Mouse (Mus musculus) heart, embryonic 14.5 days (tissue): ENCODE results near the gene Trim46. TPM values are rescaled to one million over a fixed set of nuclear protein-coding genes. Genes with fewer than 3 reads are reported as not detected.
A peak's percentile ranks its signal among the peaks of the same experiment; 100 is the strongest.

Source experiments
- ATAC-seq: fragments of 200-750 bp; cut with Nextera tagmentation; 2 replicates; pipeline ENCODE4 v1.8.0; 2017; ENCODE audit warnings: low read depth, moderate TSS enrichment; ENCODE audit not compliant: insufficient number of reproducible peaks, insufficient read depth, low FRiP score
- H3K27ac ChIP-seq, 2 experiments: fragments of 200-500 bp in 1 of 2; fragments of 300-500 bp in 1 of 2; sonication (generic) in 1 of 2; replicated peaks in 1 of 2; 2 replicates each; pipeline ENCODE4 v1.5.1; 2012 to 2014; ENCODE audit warnings: low read depth in 2 of 2, low read length in 2 of 2, control low read depth in 1 of 2, mild to moderate bottlenecking in 1 of 2, mixed read lengths in 1 of 2; ENCODE audit not compliant: control insufficient read depth in 1 of 2, insufficient read depth in 1 of 2
- H3K27me3 ChIP-seq: fragments of 300-500 bp; sonication (generic); 2 replicates; pipeline ENCODE4 v1.6.1; 2014; ENCODE audit warnings: mild to moderate bottlenecking, low read length, control low read depth; ENCODE audit not compliant: control insufficient read depth, insufficient read depth
- H3K36me3 ChIP-seq: fragments of 300-500 bp; sonication (generic); 2 replicates; pipeline ENCODE4 v1.6.1; 2014; ENCODE audit warnings: mild to moderate bottlenecking, control low read depth, low read length, mixed read lengths; ENCODE audit not compliant: control insufficient read depth, insufficient read depth
- H3K4me1 ChIP-seq, 2 experiments: fragments of 200-500 bp in 1 of 2; fragments of 300-500 bp in 1 of 2; sonication (generic) in 1 of 2; 2 replicates each; pipeline ENCODE4 v1.6.1; 2012 to 2014; ENCODE audit warnings: low read length in 2 of 2, control low read depth in 1 of 2, mixed read lengths in 1 of 2; ENCODE audit not compliant: control insufficient read depth in 2 of 2, insufficient read depth in 2 of 2
- H3K4me2 ChIP-seq: fragments of 300-500 bp; sonication (generic); 2 replicates; pipeline ENCODE4 v1.6.1; 2014; ENCODE audit warnings: mild to moderate bottlenecking, low read length
- H3K4me3 ChIP-seq, 2 experiments: fragments of 200-500 bp in 1 of 2; fragments of 300-500 bp in 1 of 2; sonication (generic) in 1 of 2; 2 replicates each; pipeline ENCODE4 v1.5.1; 2012 to 2014; ENCODE audit warnings: low read length in 2 of 2, mild to moderate bottlenecking in 2 of 2, control low read depth in 1 of 2, low read depth in 1 of 2, moderate library complexity in 1 of 2; ENCODE audit not compliant: control insufficient read depth in 1 of 2, insufficient read depth in 1 of 2
- H3K9ac ChIP-seq: fragments of 300-500 bp; sonication (generic); 2 replicates; pipeline ENCODE4 v1.6.1; 2014; ENCODE audit warnings: mild to moderate bottlenecking, low read length
- H3K9me3 ChIP-seq: fragments of 300-500 bp; sonication (generic); 2 replicates; pipeline ENCODE4 v1.6.1; 2016; ENCODE audit warnings: low read length, control low read depth; ENCODE audit not compliant: control insufficient read depth
- WGBS: fragments of 180-500 bp; shearing (Covaris S2); extraction: QIAGEN DNeasy Blood & Tissue Kit; methylation state at CpG from one replicate; pipeline ENCODE4 v1.1.7; 2014; 5-methylcytosine and 5-hydroxymethylcytosine counted together
- polyA plus RNA-seq: library from polyadenylated mRNA; unstranded; fragments of >200 nt; fragmentation: Nextera tagmentation; extraction: Ambion mirVana; gene quantifications from 2 replicates; pipeline ENCODE4 v1.2.1, GENCODE M21; 2014

Gene Trim46
- polyA plus RNA-seq, 1 experiment from 2014 or later = 0.95 TPM

DNA sequence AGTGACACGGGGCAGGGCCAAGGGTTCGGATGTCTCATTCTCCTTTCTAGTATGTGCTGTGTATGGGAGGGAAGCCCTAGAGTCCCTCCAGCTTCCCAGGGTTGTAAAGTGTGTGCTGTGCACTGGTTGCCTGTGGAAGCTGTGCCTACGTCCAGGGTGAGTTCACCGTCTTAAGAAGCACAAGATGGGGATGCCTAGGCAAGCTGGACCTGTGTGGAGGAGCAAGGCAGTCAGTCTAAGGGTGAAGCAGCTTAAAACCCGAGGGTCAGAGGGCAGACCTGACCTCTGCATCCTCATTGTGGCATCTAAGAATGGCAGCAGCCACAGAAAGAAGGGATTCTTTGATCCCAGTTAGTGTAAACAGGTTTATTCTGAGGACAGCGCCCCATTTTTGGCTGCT is 37.4 kb downstream of the Trim46 start:
- no peaks in the 10 kb centered on the region for H3K27me3 ChIP-seq
- H3K36me3 ChIP-seq = peaks cover 73% of the 10 kb centered on the region
- H3K4me1 ChIP-seq = peaks cover 0 to 8% of the 10 kb centered on the region in 2 experiments; a peak in 2 of 4 replicates
- H3K9me3 ChIP-seq = no peaks in the 10 kb centered on the region
- no peak overlapping the region for H3K4me3 ChIP-seq
- 86% methylated on average over 6 of the region's 6 CpGs for whole genome bisulfite sequencing
- no peak overlapping the region for H3K4me2 ChIP-seq
- no peak for ATAC-seq
- H3K9ac ChIP-seq = no peak overlapping the region
- no peak overlapping the region for H3K27ac ChIP-seq

DNA sequence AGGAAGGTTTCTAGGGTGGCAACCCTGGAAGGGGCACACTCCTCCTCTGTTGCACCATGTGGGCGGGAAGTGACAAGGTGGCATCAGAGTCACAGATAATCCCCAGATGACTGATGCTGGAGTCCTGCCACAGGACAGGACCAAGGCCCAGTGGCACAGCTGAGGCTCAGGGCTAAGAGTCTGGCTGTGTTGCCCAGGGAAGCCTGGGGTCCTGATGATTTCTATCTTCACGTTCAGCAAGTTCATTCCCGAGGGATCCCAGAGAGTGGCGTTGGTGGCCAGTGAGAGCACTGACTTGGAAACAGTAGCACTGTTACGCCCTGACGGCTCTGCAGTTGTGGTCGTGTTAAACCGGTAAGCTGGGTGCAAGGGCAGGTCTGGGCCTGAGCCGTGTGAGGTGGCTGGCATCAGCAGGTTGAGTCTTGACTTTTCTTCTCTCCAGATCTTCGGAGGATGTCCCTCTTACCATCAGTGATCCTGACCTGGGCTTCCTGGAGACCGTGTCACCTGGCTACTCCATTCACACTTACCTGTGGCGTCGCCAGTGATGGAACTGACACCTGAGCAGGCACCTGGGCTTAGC is 37.9 kb downstream of the Trim46 start:
- no peak overlapping the region for H3K4me2 ChIP-seq
- H3K27me3 ChIP-seq = no peaks in the 10 kb centered on the region
- H3K27ac ChIP-seq = no peak overlapping the region
- H3K4me1 ChIP-seq = peaks cover 3 to 11% of the 10 kb centered on the region in 2 experiments; a peak in 3 of 4 replicates
- H3K36me3 ChIP-seq = peaks cover 73% of the 10 kb centered on the region
- no peak overlapping the region for H3K4me3 ChIP-seq
- no peak overlapping the region for H3K9ac ChIP-seq
- WGBS = 88% methylated on average over 13 of the region's 13 CpGs
- ATAC-seq = no peak
- no peaks in the 10 kb centered on the region for H3K9me3 ChIP-seq

DNA sequence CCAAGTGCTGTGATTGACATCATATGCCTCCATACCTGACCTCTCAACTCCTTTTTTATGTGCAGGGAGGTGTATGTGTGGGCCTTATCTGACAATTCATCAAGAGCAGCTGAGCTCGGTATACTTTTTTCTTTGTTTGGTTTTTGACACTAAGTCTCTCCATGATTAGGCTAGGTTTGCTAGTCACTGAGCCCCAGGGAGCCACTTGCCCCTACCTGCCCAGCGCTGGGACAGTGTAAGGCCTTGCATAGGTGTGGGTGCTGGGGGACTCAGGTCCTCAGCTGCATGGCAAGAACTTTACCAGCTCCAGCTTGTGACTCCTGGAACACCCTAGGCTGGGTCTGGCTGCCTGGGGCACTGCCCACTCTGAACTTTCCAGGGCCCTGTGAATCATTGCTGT is 39.4 kb downstream of the Trim46 start:
- Histone ChIP-seq H3K9ac (no peak overlapping the region), H3K27ac (no peak overlapping the region), H3K36me3 (peaks cover 70% of the 10 kb centered on the region), H3K4me3 (no peak overlapping the region), H3K4me2 (no peak overlapping the region), H3K4me1 (peaks cover 4% of the 10 kb centered on the region in 2 experiments; a peak in 3 of 4 replicates), H3K27me3 (no peaks in the 10 kb centered on the region), H3K9me3 (no peaks in the 10 kb centered on the region)
- 83% methylated on average over 2 of the region's 2 CpGs for WGBS
- ATAC-seq = no peak

DNA sequence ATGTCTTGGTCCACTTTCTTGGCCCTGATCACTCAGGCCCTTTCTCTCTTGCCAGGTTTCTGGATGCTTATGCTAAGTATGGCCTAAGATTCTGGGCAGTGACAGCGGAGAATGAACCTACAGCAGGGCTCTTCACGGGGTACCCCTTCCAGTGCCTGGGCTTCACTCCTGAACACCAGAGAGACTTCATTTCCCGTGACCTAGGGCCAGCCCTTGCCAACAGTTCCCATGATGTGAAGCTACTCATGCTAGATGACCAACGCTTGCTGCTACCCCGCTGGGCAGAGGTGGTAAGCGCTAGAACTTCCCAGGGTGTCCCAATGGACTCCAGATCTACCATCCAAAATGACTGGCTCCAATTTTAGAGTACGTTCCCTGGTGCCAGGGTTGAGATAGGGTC is 40.0 kb downstream of the Trim46 start:
- H3K27me3 ChIP-seq = no peaks in the 10 kb centered on the region
- H3K4me1 ChIP-seq = peaks cover 4% of the 10 kb centered on the region in 2 experiments; a peak in 3 of 4 replicates
- H3K4me2 ChIP-seq = no peak overlapping the region
- H3K9ac ChIP-seq = no peak overlapping the region
- no peak for ATAC-seq
- H3K4me3 ChIP-seq = no peak overlapping the region
- H3K36me3 ChIP-seq = peaks cover 67% of the 10 kb centered on the region
- no peaks in the 10 kb centered on the region for H3K9me3 ChIP-seq
- no peak overlapping the region for H3K27ac ChIP-seq
- WGBS = 89% methylated on average over 7 of the region's 7 CpGs

DNA sequence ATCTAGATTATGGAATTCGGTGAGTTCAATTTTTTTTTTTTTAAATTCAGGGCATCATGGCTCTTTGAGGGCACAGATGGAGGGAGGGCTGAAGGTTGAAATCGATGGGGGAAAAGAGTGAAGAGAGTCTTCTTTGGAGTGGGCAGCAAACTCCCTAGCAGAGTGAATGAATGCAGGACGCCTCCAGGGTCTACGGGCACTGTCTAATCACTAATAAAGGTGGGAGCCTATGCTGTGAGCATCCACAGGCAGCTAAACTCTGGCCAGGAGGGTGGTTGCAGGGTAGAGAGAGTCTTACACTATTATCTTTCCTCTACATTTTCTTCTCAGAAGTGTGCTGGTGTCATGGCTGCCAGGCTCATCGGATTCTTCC is 43.0 kb downstream of the Trim46 start:
- WGBS = 26% methylated on average over 5 of the region's 5 CpGs
- Histone ChIP-seq H3K4me1 (peaks cover 4% of the 10 kb centered on the region in 2 experiments; a peak in 3 of 4 replicates), H3K36me3 (peaks cover 42% of the 10 kb centered on the region), H3K9ac (peak overlapping the region; percentile 69), H3K27ac (peak overlapping the region in 1 of 2 experiments; percentile 29; a peak in 1 of 4 replicates), H3K9me3 (no peaks in the 10 kb centered on the region), H3K4me2 (peak overlapping the region; percentile 74), H3K4me3 (peak overlapping the region; percentile 58 to 61), H3K27me3 (no peaks in the 10 kb centered on the region)
- no peak for ATAC-seq

DNA sequence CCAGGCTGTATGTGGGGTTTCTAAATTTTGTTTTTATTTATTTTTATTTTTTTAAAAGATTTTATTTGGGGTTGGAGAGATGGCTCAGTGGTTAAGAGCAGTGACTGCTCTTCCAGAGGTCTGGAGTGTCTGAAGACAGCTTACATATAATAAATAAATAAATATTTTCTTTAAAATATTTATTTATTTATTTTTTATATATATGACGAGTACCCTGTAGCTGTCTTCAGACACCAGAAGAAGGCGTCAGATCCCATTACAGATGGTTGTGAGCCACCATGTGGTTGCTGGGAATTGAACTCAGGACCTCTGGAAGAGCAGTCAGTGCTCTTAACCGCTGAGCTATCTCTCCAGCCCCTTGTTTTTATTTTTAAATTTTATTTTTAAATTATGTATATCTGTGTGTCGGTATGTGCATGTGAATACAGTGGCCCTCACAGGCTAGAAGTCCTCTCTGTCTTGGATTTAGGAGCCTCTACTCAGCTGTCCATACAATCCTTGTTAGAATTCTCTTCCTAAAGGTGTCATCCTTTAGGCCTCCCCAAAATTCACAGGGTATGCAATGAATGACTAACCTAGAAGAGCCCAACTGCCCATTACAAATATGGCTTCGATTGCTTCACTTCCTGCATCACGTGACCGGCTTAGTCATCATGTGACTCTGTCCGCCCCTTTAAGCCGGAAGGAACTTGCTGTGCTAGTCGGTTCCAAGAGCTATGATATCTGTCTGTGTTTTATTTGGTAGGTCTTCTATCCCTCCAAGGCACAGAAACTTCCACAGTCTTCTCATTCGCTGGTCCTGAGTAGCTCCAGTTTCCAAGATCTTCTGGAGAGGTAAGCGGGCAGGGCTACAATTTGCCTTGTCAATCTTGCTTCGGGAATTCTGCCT is 43.6 kb downstream of the Trim46 start, which contains the start of gene Gba:
TSS of gene Gba (plus strand) at position 676 of the 889 bp plus-strand sequence.
- H3K27ac ChIP-seq = peak within 1 kb of the TSS in 1 of 2 experiments; percentile 29; a peak in 2 of 4 replicates

DNA sequence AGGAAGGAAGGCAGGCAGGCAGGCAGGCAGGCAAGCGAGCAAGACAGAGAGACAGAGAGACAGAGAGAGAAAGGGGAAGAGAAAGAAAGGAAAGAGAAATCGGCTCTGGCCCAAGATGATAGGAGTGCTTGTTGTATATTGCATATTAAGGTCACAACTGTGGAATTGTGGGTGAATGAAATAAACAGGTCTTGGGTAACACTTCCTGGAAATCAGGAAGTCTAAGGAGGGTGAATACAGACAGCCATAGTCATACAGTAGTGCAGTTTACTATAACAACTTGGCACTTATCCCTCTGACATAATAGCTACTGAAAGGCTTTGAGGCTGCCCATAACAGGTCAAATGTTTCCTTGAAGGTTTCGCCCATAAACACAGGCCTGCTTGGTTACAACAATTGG is 46.3 kb downstream of the Trim46 start:
- WGBS = 76% methylated on average over 3 of the region's 3 CpGs
- no peak for ATAC-seq
- Histone ChIP-seq H3K36me3 (peaks cover 9% of the 10 kb centered on the region), H3K9ac (no peak overlapping the region), H3K27ac (no peak overlapping the region), H3K4me3 (no peak overlapping the region), H3K9me3 (no peaks in the 10 kb centered on the region), H3K27me3 (no peaks in the 10 kb centered on the region), H3K4me1 (peaks cover 8 to 13% of the 10 kb centered on the region in 2 experiments), H3K4me2 (no peak overlapping the region)

More for the DNA sequence above, 43.6 kb downstream of the Trim46 start, which contains the start of gene Gba:
- H3K27me3 ChIP-seq = no peaks in the 10 kb centered on the region
- peaks cover 4% of the 10 kb centered on the region in 2 experiments; a peak in 3 of 4 replicates for H3K4me1 ChIP-seq
- H3K4me3 ChIP-seq = peak within 1 kb of the TSS; percentile 58 to 61
- H3K36me3 ChIP-seq = peaks cover 36% of the 10 kb centered on the region
- no peaks in the 10 kb centered on the region for H3K9me3 ChIP-seq
- peak within 1 kb of the TSS; percentile 74 for H3K4me2 ChIP-seq
- WGBS = 23% methylated on average over 13 of the region's 13 CpGs
- peak within 1 kb of the TSS; percentile 69 for H3K9ac ChIP-seq
- ATAC-seq = peak; percentile 79
